Mouse (Mus musculus) midbrain, embryonic 16.5 days (tissue): ENCODE results near the gene Adgrb2. TPM values are rescaled to one million over a fixed set of nuclear protein-coding genes. Genes with fewer than 3 reads are reported as not detected.

Experiments
- ATAC-seq: fragments of 200-750 bp; cut with Nextera tagmentation; 2 replicates; pipeline ENCODE4 v1.8.0; 2017; ENCODE audit warnings: moderate TSS enrichment
- H3K27ac ChIP-seq: fragments of 300-500 bp; sonication (generic); 2 replicates; pipeline ENCODE4 v1.5.1; 2014; ENCODE audit warnings: mild to moderate bottlenecking, low read length, mixed read lengths
- H3K27me3 ChIP-seq: fragments of 300-500 bp; sonication (generic); 2 replicates; pipeline ENCODE4 v1.6.1; 2014; ENCODE audit warnings: low read depth, low read length, mixed read lengths; ENCODE audit not compliant: control insufficient read depth, insufficient read depth
- H3K36me3 ChIP-seq: fragments of 300-500 bp; sonication (generic); 2 replicates; pipeline ENCODE4 v1.6.1; 2014; ENCODE audit warnings: mild to moderate bottlenecking, low read length, moderate library complexity, mixed read lengths; ENCODE audit not compliant: control insufficient read depth, insufficient read depth
- H3K4me1 ChIP-seq: fragments of 300-500 bp; sonication (generic); 2 replicates; pipeline ENCODE4 v1.6.1; 2014; ENCODE audit warnings: mild to moderate bottlenecking, low read length, mixed read lengths; ENCODE audit not compliant: control insufficient read depth, insufficient read depth
- H3K4me2 ChIP-seq: fragments of 300-500 bp; sonication (generic); 2 replicates; pipeline ENCODE4 v1.6.1; 2014; ENCODE audit warnings: mild to moderate bottlenecking, low read length, mixed read lengths
- H3K4me3 ChIP-seq: fragments of 300-500 bp; sonication (generic); 2 replicates; pipeline ENCODE4 v1.5.1; 2014; ENCODE audit warnings: low read depth, mild to moderate bottlenecking, low read length, moderate library complexity, mixed read lengths
- H3K9ac ChIP-seq: fragments of 300-500 bp; sonication (generic); 2 replicates; pipeline ENCODE4 v1.6.1; 2014; ENCODE audit warnings: low read depth, low read length, mixed read lengths
- H3K9me3 ChIP-seq: fragments of 300-500 bp; sonication (generic); replicated peaks from 2 replicates; pipeline ENCODE4 v1.6.1; 2014; ENCODE audit warnings: mild to moderate bottlenecking, low read length, mixed read lengths; ENCODE audit not compliant: control insufficient read depth, poor library complexity, severe bottlenecking
- WGBS: fragments of 180-500 bp; shearing (Covaris S2); extraction: QIAGEN DNeasy Blood & Tissue Kit; methylation state at CpG from one replicate; pipeline ENCODE4 v1.1.7; 2014; 5-methylcytosine and 5-hydroxymethylcytosine counted together
- polyA plus RNA-seq: library from polyadenylated mRNA; unstranded; fragments of >200 nt; fragmentation: Nextera tagmentation; extraction: Ambion mirVana; gene quantifications from 2 replicates; pipeline ENCODE4 v1.2.1, GENCODE M21; 2015

The Adgrb2 gene
- 15.8 and 17.0 TPM in 2 replicates for polyA plus RNA-seq

- Histone ChIP-seq H3K27ac (peak within 1 kb of the TSS; percentile 89), H3K4me1 (peaks cover 55% of the 10 kb centered on the region), H3K4me2 (peak within 1 kb of the TSS; percentile 85), H3K4me3 (peak within 1 kb of the TSS; percentile 93), H3K36me3 (no peaks in the 10 kb centered on the region), H3K27me3 (no peaks in the 10 kb centered on the region), H3K9me3 (no peaks in the 10 kb centered on the region), H3K9ac (peak within 1 kb of the TSS; percentile 90)
- under 1% methylated on average over 23 of the region's 77 CpGs for WGBS
- ATAC-seq = peak; percentile 47
Observed at GRCm38 (mm10) chr4:129984421-129985061, at the start of gene Adgrb2. TSS of gene Adgrb2 (plus strand) at chr4:129984870.

- no peak for ATAC-seq
- no peaks in the 10 kb centered on the region for H3K27me3 ChIP-seq
- H3K36me3 ChIP-seq = no peaks in the 10 kb centered on the region
- H3K4me2 ChIP-seq = no peak overlapping the region
- 78% methylated on average over 6 of the region's 6 CpGs for WGBS
- H3K9me3 ChIP-seq = no peaks in the 10 kb centered on the region
- no peak overlapping the region for H3K27ac ChIP-seq
- no peak overlapping the region for H3K4me3 ChIP-seq
- H3K4me1 ChIP-seq = no peaks in the 10 kb centered on the region
- no peak overlapping the region for H3K9ac ChIP-seq
Observed at GRCm38 (mm10) chr4:129951359-129951821, 33.3 kb upstream of the Adgrb2 start.

GRCm38 (mm10) chr4:129952241-129952810 lies 32.3 kb upstream of the Adgrb2 start:
- no peak overlapping the region for H3K4me2 ChIP-seq
- H3K27me3 ChIP-seq = no peaks in the 10 kb centered on the region
- no peak overlapping the region for H3K9ac ChIP-seq
- no peak overlapping the region for H3K4me3 ChIP-seq
- no peaks in the 10 kb centered on the region for H3K9me3 ChIP-seq
- H3K36me3 ChIP-seq = no peaks in the 10 kb centered on the region
- WGBS = 74% methylated on average over 5 of the region's 5 CpGs
- no peak overlapping the region for H3K27ac ChIP-seq
- H3K4me1 ChIP-seq = no peaks in the 10 kb centered on the region
- no peak for ATAC-seq

- no peaks in the 10 kb centered on the region for H3K4me1 ChIP-seq
- ATAC-seq = no peak
- H3K4me2 ChIP-seq = no peak overlapping the region
- no peaks in the 10 kb centered on the region for H3K27me3 ChIP-seq
- H3K36me3 ChIP-seq = no peaks in the 10 kb centered on the region
- H3K4me3 ChIP-seq = no peak overlapping the region
- H3K27ac ChIP-seq = no peak overlapping the region
- 66% methylated on average over 2 of the region's 2 CpGs for WGBS
- no peak overlapping the region for H3K9ac ChIP-seq
- H3K9me3 ChIP-seq = no peaks in the 10 kb centered on the region
Observed at GRCm38 (mm10) chr4:129954527-129954926, 30.1 kb upstream of the Adgrb2 start.

GRCm38 (mm10) chr4:129960180-129960944 lies 24.3 kb upstream of the Adgrb2 start:
- peak overlapping the region; percentile 81 for H3K27ac ChIP-seq
- peak overlapping the region; percentile 67 for H3K9ac ChIP-seq
- H3K4me1 ChIP-seq = peaks cover 10% of the 10 kb centered on the region
- H3K9me3 ChIP-seq = no peaks in the 10 kb centered on the region
- no peaks in the 10 kb centered on the region for H3K36me3 ChIP-seq
- ATAC-seq = peak; percentile 90
- no peaks in the 10 kb centered on the region for H3K27me3 ChIP-seq
- H3K4me3 ChIP-seq = peak overlapping the region; percentile 38
- WGBS = under 1% methylated on average over 37 of the region's 37 CpGs
- peak overlapping the region; percentile 69 for H3K4me2 ChIP-seq

GRCm38 (mm10) chr4:129965294-129965693 lies 19.4 kb upstream of the Adgrb2 start:
- H3K27me3 ChIP-seq = no peaks in the 10 kb centered on the region
- H3K4me2 ChIP-seq = no peak overlapping the region
- H3K9me3 ChIP-seq = no peaks in the 10 kb centered on the region
- 64% methylated on average over 11 of the region's 11 CpGs for WGBS
- no peaks in the 10 kb centered on the region for H3K36me3 ChIP-seq
- no peak for ATAC-seq
- H3K4me1 ChIP-seq = peaks cover 40% of the 10 kb centered on the region
- no peak overlapping the region for H3K4me3 ChIP-seq
- peak overlapping the region; percentile 66; the same call in 1 of the 2 replicates for H3K27ac ChIP-seq
- no peak overlapping the region for H3K9ac ChIP-seq

- H3K27ac ChIP-seq = peak overlapping the region; percentile 76
- no peak overlapping the region for H3K4me3 ChIP-seq
- no peaks in the 10 kb centered on the region for H3K36me3 ChIP-seq
- no peak overlapping the region; the same call in 1 of the 2 replicates for H3K9ac ChIP-seq
- peaks cover 35% of the 10 kb centered on the region for H3K4me1 ChIP-seq
- H3K27me3 ChIP-seq = no peaks in the 10 kb centered on the region
- no peaks in the 10 kb centered on the region for H3K9me3 ChIP-seq
- no peak for ATAC-seq
- H3K4me2 ChIP-seq = no peak overlapping the region
- WGBS = 7% methylated on average over 10 of the region's 10 CpGs
Observed at GRCm38 (mm10) chr4:129966201-129966600, 18.5 kb upstream of the Adgrb2 start.

GRCm38 (mm10) chr4:129967024-129968014 lies 17.4 kb upstream of the Adgrb2 start:
- H3K4me3 ChIP-seq = no peak overlapping the region
- H3K9me3 ChIP-seq = no peaks in the 10 kb centered on the region
- ATAC-seq = peak; percentile 85
- peak overlapping the region; percentile 37 for H3K4me2 ChIP-seq
- peak overlapping the region; percentile 86 for H3K27ac ChIP-seq
- H3K36me3 ChIP-seq = no peaks in the 10 kb centered on the region
- peaks cover 32% of the 10 kb centered on the region for H3K4me1 ChIP-seq
- peak overlapping the region; percentile 49 for H3K9ac ChIP-seq
- WGBS = 5% methylated on average over 13 of the region's 13 CpGs
- H3K27me3 ChIP-seq = no peaks in the 10 kb centered on the region
